Mouse (Mus musculus): ENCODE data around the gene Zfp758. TPM values are rescaled to one million over a fixed set of nuclear protein-coding genes. Genes with fewer than 3 reads are reported as not detected.

Gene Zfp758
- polyA plus RNA-seq, 1 experiment from 2014 or later: 7.7 TPM

- Histone ChIP-seq H3K36me3 (ENCODE audit: control insufficient read depth, insufficient read depth, low read length) (no peaks in the 10 kb centered on the region), H3K4me1 (replicated peaks; ENCODE audit: control insufficient read depth, insufficient read depth, low read length) (no peaks in the 10 kb centered on the region), H3K9me3 (ENCODE audit: control insufficient read depth, low read length) (no peaks in the 10 kb centered on the region), H3K27me3 (replicated peaks; ENCODE audit: control insufficient read depth, insufficient read depth, low read length) (no peaks in the 10 kb centered on the region), H3K4me2 (ENCODE audit: low read length) (no peak overlapping the region), H3K4me3 (ENCODE audit: low read depth, low read length) (no peak overlapping the region), H3K27ac (ENCODE audit: low read depth) (no peak overlapping the region), H3K9ac (ENCODE audit: low read length) (no peak overlapping the region)
- peak; percentile 84 for DNase-seq (ENCODE audit: low spot score)
- WGBS: 0% methylated on average over 3 of the region's 3 CpGs
- no peak for ATAC-seq (replicated peaks; ENCODE audit: low FRiP score, low TSS enrichment, low read depth)
Observed at GRCm38 (mm10) chr17:22417510-22417909, 56.3 kb downstream of the Zfp758 start.

GRCm38 (mm10) chr17:22423952-22424617 lies 62.8 kb downstream of the Zfp758 start, which contains the start of gene Zfp946:
TSS of gene Zfp946 (plus strand) at chr17:22424222.
- ATAC-seq (replicated peaks; ENCODE audit: low FRiP score, low TSS enrichment, low read depth) (peak; percentile 99), DNase-seq (ENCODE audit: low spot score) (peak; percentile 92)
- H3K4me2 ChIP-seq (ENCODE audit: low read length): peak within 1 kb of the TSS; percentile 72
- peak within 1 kb of the TSS; percentile 80 for H3K27ac ChIP-seq (ENCODE audit: low read depth)
- peak within 1 kb of the TSS; percentile 66 for H3K9ac ChIP-seq (ENCODE audit: low read length)
- H3K27me3 ChIP-seq (replicated peaks; ENCODE audit: control insufficient read depth, insufficient read depth, low read length): no peaks in the 10 kb centered on the region
- H3K4me3 ChIP-seq (ENCODE audit: low read depth, low read length): peak within 1 kb of the TSS; percentile 64
- 0% methylated on average over 29 of the region's 29 CpGs for WGBS
- no peaks in the 10 kb centered on the region for H3K36me3 ChIP-seq (ENCODE audit: control insufficient read depth, insufficient read depth, low read length)
- no peaks in the 10 kb centered on the region for H3K9me3 ChIP-seq (ENCODE audit: control insufficient read depth, low read length)
- H3K4me1 ChIP-seq (replicated peaks; ENCODE audit: control insufficient read depth, insufficient read depth, low read length): no peaks in the 10 kb centered on the region

GRCm38 (mm10) chr17:22424636-22425354 lies 63.5 kb downstream of the Zfp758 start:
- Histone ChIP-seq H3K9ac (ENCODE audit: low read length) (peak overlapping the region; percentile 66), H3K27ac (ENCODE audit: low read depth) (peak overlapping the region; percentile 80), H3K27me3 (replicated peaks; ENCODE audit: control insufficient read depth, insufficient read depth, low read length) (no peaks in the 10 kb centered on the region), H3K9me3 (ENCODE audit: control insufficient read depth, low read length) (no peaks in the 10 kb centered on the region), H3K36me3 (ENCODE audit: control insufficient read depth, insufficient read depth, low read length) (no peaks in the 10 kb centered on the region), H3K4me2 (ENCODE audit: low read length) (peak overlapping the region; percentile 72), H3K4me1 (replicated peaks; ENCODE audit: control insufficient read depth, insufficient read depth, low read length) (no peaks in the 10 kb centered on the region), H3K4me3 (ENCODE audit: low read depth, low read length) (peak overlapping the region; percentile 64)
- 0 out of 2 replicates have a peak, but pooled peaks have one; percentile 9 for ATAC-seq (replicated peaks; ENCODE audit: low FRiP score, low TSS enrichment, low read depth)
- 2% methylated on average over 12 of the region's 12 CpGs for WGBS
- DNase-seq (ENCODE audit: low spot score): peak; percentile 54

Other genes with a start within 250 kb of the Zfp758 start
- gene Zfp947, start 195.3 kb upstream of the Zfp758 start, polyA plus RNA-seq (2014; fragmentation: Nextera tagmentation; extraction: Ambion mirVana): 2.9 and 3.4 TPM in 2 replicates
- gene Zfp994, start 135.8 kb upstream of the Zfp758 start, polyA plus RNA-seq (2014; fragmentation: Nextera tagmentation; extraction: Ambion mirVana): 3.2 and 4.0 TPM in 2 replicates
- 12.1 and 13.2 TPM in 2 replicates for gene CT030661.1, start 46.6 kb upstream of the Zfp758 start, polyA plus RNA-seq (2014; fragmentation: Nextera tagmentation; extraction: Ambion mirVana)
- 12.5 and 14.1 TPM in 2 replicates for gene Zfp944, start 53 bp upstream of the Zfp758 start, polyA plus RNA-seq (2014; fragmentation: Nextera tagmentation; extraction: Ambion mirVana)
- gene Zfp946, start 62.8 kb downstream of the Zfp758 start, polyA plus RNA-seq (2014; fragmentation: Nextera tagmentation; extraction: Ambion mirVana): 15.2 and 17.8 TPM in 2 replicates
- gene Vmn2r111, start 212.0 kb downstream of the Zfp758 start, polyA plus RNA-seq (2014; fragmentation: Nextera tagmentation; extraction: Ambion mirVana): not detected in 2 replicates
- not detected in 2 replicates for gene Vmn2r112, start 239.5 kb downstream of the Zfp758 start, polyA plus RNA-seq (2014; fragmentation: Nextera tagmentation; extraction: Ambion mirVana)

Measured in intestine, embryonic 14.5 days (tissue).